Mouse (Mus musculus): ENCODE data around the gene Plekha6. TPM values are rescaled to one million over a fixed set of nuclear protein-coding genes. Genes with fewer than 3 reads are reported as not detected.
A peak's percentile ranks its signal among the peaks of the same experiment; 100 is the strongest.

Gene Plekha6
- polyA plus RNA-seq, 1 experiment from 2014 or later, result 10.6 TPM

GRCm38 (mm10) chr1:133204985-133205384 lies 41.0 kb downstream of the Plekha6 start:
- no peak overlapping the region; the same call in 1 of the 2 replicates for H3K9ac ChIP-seq
- no peaks in the 10 kb centered on the region for H3K36me3 ChIP-seq
- WGBS, result 64% methylated on average over 10 of the region's 10 CpGs
- H3K4me3 ChIP-seq, result no peak overlapping the region
- no peak for ATAC-seq (ENCODE audit: extremely low read depth, insufficient number of reproducible peaks, low FRiP score, low TSS enrichment)
- no peak overlapping the region for H3K27ac ChIP-seq (replicated peaks)
- no peaks in the 10 kb centered on the region for H3K9me3 ChIP-seq
- H3K4me1 ChIP-seq, result peaks cover 44% of the 10 kb centered on the region
- no peak overlapping the region for H3K4me2 ChIP-seq
- H3K27me3 ChIP-seq (replicated peaks), result no peaks in the 10 kb centered on the region

GRCm38 (mm10) chr1:133208086-133208815 lies 44.2 kb downstream of the Plekha6 start:
- Histone ChIP-seq H3K36me3 (no peaks in the 10 kb centered on the region), H3K27ac (replicated peaks) (no peak overlapping the region), H3K4me2 (no peak overlapping the region), H3K27me3 (replicated peaks) (no peaks in the 10 kb centered on the region), H3K4me1 (peaks cover 49% of the 10 kb centered on the region), H3K9ac (no peak overlapping the region), H3K9me3 (no peaks in the 10 kb centered on the region), H3K4me3 (no peak overlapping the region)
- WGBS, result 87% methylated on average over 10 of the region's 11 CpGs
- no peak for ATAC-seq (ENCODE audit: extremely low read depth, insufficient number of reproducible peaks, low FRiP score, low TSS enrichment)

GRCm38 (mm10) chr1:133209036-133209435 lies 45.0 kb downstream of the Plekha6 start:
- H3K4me1 ChIP-seq, result peaks cover 50% of the 10 kb centered on the region
- 77% methylated on average over 11 of the region's 11 CpGs for WGBS
- no peak for ATAC-seq (ENCODE audit: extremely low read depth, insufficient number of reproducible peaks, low FRiP score, low TSS enrichment)
- no peak overlapping the region for H3K9ac ChIP-seq
- H3K36me3 ChIP-seq, result no peaks in the 10 kb centered on the region
- H3K27ac ChIP-seq (replicated peaks), result no peak overlapping the region
- no peaks in the 10 kb centered on the region for H3K9me3 ChIP-seq
- no peaks in the 10 kb centered on the region for H3K27me3 ChIP-seq (replicated peaks)
- no peak overlapping the region for H3K4me3 ChIP-seq
- no peak overlapping the region for H3K4me2 ChIP-seq

- no peaks in the 10 kb centered on the region for H3K27me3 ChIP-seq (replicated peaks)
- H3K9ac ChIP-seq, result peak overlapping the region; percentile 38
- H3K4me2 ChIP-seq, result no peak overlapping the region
- H3K36me3 ChIP-seq, result no peaks in the 10 kb centered on the region
- H3K27ac ChIP-seq (replicated peaks), result 0 out of 2 replicates have a peak overlapping the region, but pooled peaks have one; percentile 50
- no peak overlapping the region for H3K4me3 ChIP-seq
- ATAC-seq (ENCODE audit: extremely low read depth, insufficient number of reproducible peaks, low FRiP score, low TSS enrichment), result no peak
- peaks cover 50% of the 10 kb centered on the region for H3K4me1 ChIP-seq
- H3K9me3 ChIP-seq, result no peaks in the 10 kb centered on the region
- 45% methylated on average over 7 of the region's 7 CpGs for WGBS
These were observed 45.5 kb downstream of the Plekha6 start for GRCm38 (mm10) chr1:133209482-133209881.

GRCm38 (mm10) chr1:133209901-133210516 lies 46.0 kb downstream of the Plekha6 start:
- H3K4me1 ChIP-seq, result peaks cover 50% of the 10 kb centered on the region
- WGBS, result 37% methylated on average over 17 of the region's 17 CpGs
- H3K27ac ChIP-seq (replicated peaks), result peak overlapping the region; percentile 50
- H3K4me2 ChIP-seq, result peak overlapping the region; percentile 24; the same call in 1 of the 2 replicates
- H3K27me3 ChIP-seq (replicated peaks), result no peaks in the 10 kb centered on the region
- peak overlapping the region; percentile 38 for H3K9ac ChIP-seq
- H3K9me3 ChIP-seq, result no peaks in the 10 kb centered on the region
- no peak for ATAC-seq (ENCODE audit: extremely low read depth, insufficient number of reproducible peaks, low FRiP score, low TSS enrichment)
- no peak overlapping the region for H3K4me3 ChIP-seq
- no peaks in the 10 kb centered on the region for H3K36me3 ChIP-seq

- WGBS, result 59% methylated on average over 7 of the region's 7 CpGs
- Histone ChIP-seq H3K36me3 (no peaks in the 10 kb centered on the region), H3K4me2 (no peak overlapping the region), H3K9me3 (no peaks in the 10 kb centered on the region), H3K4me3 (no peak overlapping the region), H3K27ac (replicated peaks) (peak overlapping the region; percentile 50), H3K9ac (no peak overlapping the region), H3K4me1 (peaks cover 54% of the 10 kb centered on the region), H3K27me3 (replicated peaks) (no peaks in the 10 kb centered on the region)
- no peak for ATAC-seq (ENCODE audit: extremely low read depth, insufficient number of reproducible peaks, low FRiP score, low TSS enrichment)
These were observed 46.8 kb downstream of the Plekha6 start for GRCm38 (mm10) chr1:133210766-133211165.

- peaks cover 70% of the 10 kb centered on the region for H3K4me1 ChIP-seq
- no peak overlapping the region for H3K27ac ChIP-seq (replicated peaks)
- H3K9ac ChIP-seq, result no peak overlapping the region
- H3K9me3 ChIP-seq, result no peaks in the 10 kb centered on the region
- H3K27me3 ChIP-seq (replicated peaks), result no peaks in the 10 kb centered on the region
- ATAC-seq (ENCODE audit: extremely low read depth, insufficient number of reproducible peaks, low FRiP score, low TSS enrichment), result no peak
- no peak overlapping the region for H3K4me3 ChIP-seq
- WGBS, result 66% methylated on average over 4 of the region's 4 CpGs
- H3K4me2 ChIP-seq, result no peak overlapping the region
- H3K36me3 ChIP-seq, result no peaks in the 10 kb centered on the region
These were observed 48.3 kb downstream of the Plekha6 start for GRCm38 (mm10) chr1:133212273-133212672.

- WGBS, result 72% methylated on average over 7 of the region's 7 CpGs
- ATAC-seq (ENCODE audit: extremely low read depth, insufficient number of reproducible peaks, low FRiP score, low TSS enrichment), result no peak
- Histone ChIP-seq H3K9me3 (no peaks in the 10 kb centered on the region), H3K4me3 (no peak overlapping the region), H3K4me1 (peaks cover 75% of the 10 kb centered on the region), H3K9ac (no peak overlapping the region), H3K27ac (replicated peaks) (no peak overlapping the region), H3K4me2 (no peak overlapping the region), H3K27me3 (replicated peaks) (no peaks in the 10 kb centered on the region), H3K36me3 (no peaks in the 10 kb centered on the region)
These were observed 49.1 kb downstream of the Plekha6 start for GRCm38 (mm10) chr1:133213098-133213497.

GRCm38 (mm10) chr1:133213901-133214300 lies 49.9 kb downstream of the Plekha6 start:
- Histone ChIP-seq H3K4me3 (no peak overlapping the region), H3K36me3 (no peaks in the 10 kb centered on the region), H3K9me3 (no peaks in the 10 kb centered on the region), H3K4me1 (peaks cover 75% of the 10 kb centered on the region), H3K4me2 (no peak overlapping the region), H3K27ac (replicated peaks) (no peak overlapping the region), H3K27me3 (replicated peaks) (no peaks in the 10 kb centered on the region), H3K9ac (no peak overlapping the region)
- ATAC-seq (ENCODE audit: extremely low read depth, insufficient number of reproducible peaks, low FRiP score, low TSS enrichment), result no peak
- 90% methylated on average over 4 of the region's 4 CpGs for WGBS

GRCm38 (mm10) chr1:133214672-133215359 lies 50.8 kb downstream of the Plekha6 start:
- 45% methylated on average over 7 of the region's 7 CpGs for WGBS
- H3K4me2 ChIP-seq, result no peak overlapping the region
- no peaks in the 10 kb centered on the region for H3K27me3 ChIP-seq (replicated peaks)
- no peaks in the 10 kb centered on the region for H3K36me3 ChIP-seq
- H3K4me1 ChIP-seq, result peaks cover 67% of the 10 kb centered on the region
- no peaks in the 10 kb centered on the region for H3K9me3 ChIP-seq
- no peak for ATAC-seq (ENCODE audit: extremely low read depth, insufficient number of reproducible peaks, low FRiP score, low TSS enrichment)
- H3K4me3 ChIP-seq, result no peak overlapping the region
- no peak overlapping the region for H3K27ac ChIP-seq (replicated peaks)
- H3K9ac ChIP-seq, result peak overlapping the region; percentile 50; the same call in 1 of the 2 replicates

GRCm38 (mm10) chr1:133215360-133215700 lies 51.3 kb downstream of the Plekha6 start:
- ATAC-seq (ENCODE audit: extremely low read depth, insufficient number of reproducible peaks, low FRiP score, low TSS enrichment), result no peak
- no peaks in the 10 kb centered on the region for H3K36me3 ChIP-seq
- no peaks in the 10 kb centered on the region for H3K9me3 ChIP-seq
- H3K27me3 ChIP-seq (replicated peaks), result no peaks in the 10 kb centered on the region
- no peak overlapping the region for H3K27ac ChIP-seq (replicated peaks)
- H3K4me2 ChIP-seq, result no peak overlapping the region
- H3K4me3 ChIP-seq, result no peak overlapping the region
- WGBS, result 87% methylated on average over 3 of the region's 3 CpGs
- H3K9ac ChIP-seq, result peak overlapping the region; percentile 50; the same call in 1 of the 2 replicates
- peaks cover 62% of the 10 kb centered on the region for H3K4me1 ChIP-seq

All from heart, embryonic 13.5 days (tissue).